Mouse (Mus musculus) bone marrow macrophage, adult 2 months (primary cell): Measurements from ENCODE around the gene Ypel2.

Experiments
- CTCF ChIP-seq: IDR thresholded peaks from 2 replicates; pipeline ENCODE4 v1.5.1; 2012; ENCODE audit warnings: low read depth, mild to moderate bottlenecking, low read length, moderate library complexity
- POLR2A ChIP-seq: IDR thresholded peaks from 2 replicates; pipeline ENCODE4 v1.6.1; 2012; ENCODE audit warnings: mild to moderate bottlenecking, low read depth, low read length, borderline replicate concordance

GRCm38 (mm10) chr11:86919468-86919867, 74.0 kb downstream of the Ypel2 start:
- TF ChIP-seq CTCF: no peak
- TF ChIP-seq POLR2A: no peak
